Mouse (Mus musculus) gastrocnemius, adult 8-10 months (tissue): ENCODE measurements around the gene Zfp607a. TPM values are rescaled to one million over a fixed set of nuclear protein-coding genes. Genes with fewer than 3 reads are reported as not detected.
"Not testable (repeated sequence)": the region's sequence is repeated elsewhere in the genome, so short reads cannot be mapped to it uniquely, and the experiment has no call there.

ENCODE experiments used
- DNase-seq, 2 experiments: peaks; one replicate each; pipeline ENCODE4 v3.0.0; 2022; ENCODE audit warnings: low spot score in 2 of 2
- total RNA-seq, 4 experiments: library from RNA; stranded (reverse); gene quantifications; 2 replicates each; pipeline ENCODE4 v1.2.4; 2022

Zfp607a gene
- 1 to 10 TPM; 1.7 to 2.9 (median 1.9) TPM for total RNA-seq

DNA sequence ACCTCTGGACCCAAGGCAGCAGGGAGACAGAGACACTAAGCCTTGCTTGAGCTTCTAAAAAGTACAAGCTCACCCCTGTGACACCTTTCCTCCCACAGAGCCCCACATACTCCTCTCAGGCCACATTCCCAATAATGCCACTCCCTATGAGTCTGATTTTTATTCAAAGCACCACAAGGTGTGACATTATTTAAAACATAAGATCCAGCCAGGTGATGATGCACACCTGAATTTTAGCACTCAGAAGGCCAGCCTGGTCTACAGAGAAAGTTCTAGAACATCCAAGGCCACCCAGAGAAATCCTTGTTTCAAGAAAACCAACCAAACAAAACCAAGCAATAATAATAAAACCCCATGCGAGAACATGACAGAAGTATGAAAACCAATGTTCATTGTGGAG lies at the start of gene Zfp607a:
Gene Zfp607a, plus strand, starts transcription at position 301 of the 400 bp plus-strand sequence.
- no peak for DNase-seq

DNA sequence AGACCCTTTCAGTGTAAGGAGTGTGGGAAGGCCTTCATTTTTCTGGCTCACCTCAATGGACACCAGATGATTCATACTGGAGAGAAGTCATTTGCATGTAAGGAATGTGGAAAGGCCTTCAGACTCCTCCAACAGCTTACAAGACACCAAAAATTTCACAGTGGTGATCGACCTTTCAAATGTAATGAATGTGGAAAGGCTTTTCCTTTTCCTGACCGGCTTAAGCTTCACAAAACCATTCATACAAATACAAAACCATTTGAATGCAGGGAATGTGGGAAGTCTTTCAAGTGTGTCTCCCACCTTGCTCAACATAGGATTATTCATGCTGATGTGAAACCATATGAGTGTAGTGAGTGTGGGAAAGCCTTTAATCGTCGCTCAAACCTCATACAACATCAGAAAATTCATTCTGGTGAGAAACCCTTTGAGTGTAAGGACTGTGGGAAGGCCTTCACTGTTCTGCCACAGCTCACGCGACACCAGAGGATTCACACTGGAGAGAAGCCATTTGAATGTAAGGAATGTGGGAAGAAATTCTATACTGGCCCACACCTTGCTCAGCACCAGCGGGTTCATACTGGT lies 38.7 kb upstream of the Zfp607a start:
- DNase-seq: no peak

DNA sequence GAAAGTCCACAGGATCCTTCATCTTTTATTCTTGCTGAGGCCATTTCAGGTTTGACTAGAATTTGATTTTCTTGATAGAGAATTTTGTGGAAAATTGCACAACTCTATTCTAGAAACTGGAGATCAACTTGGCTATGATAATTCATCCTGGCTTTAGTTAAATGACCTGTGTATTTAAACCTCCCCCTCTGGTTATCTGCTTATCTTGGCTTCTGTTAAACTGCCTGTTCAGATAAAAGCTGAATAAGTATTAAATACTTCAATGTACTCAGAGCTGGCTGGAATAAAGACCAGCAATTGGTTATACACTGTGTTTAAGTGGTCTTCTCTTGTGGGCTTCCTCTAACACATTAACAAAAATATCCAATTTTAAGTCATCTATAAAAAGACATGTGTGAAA lies 34.7 kb upstream of the Zfp607a start:
- DNase-seq: no peak

DNA sequence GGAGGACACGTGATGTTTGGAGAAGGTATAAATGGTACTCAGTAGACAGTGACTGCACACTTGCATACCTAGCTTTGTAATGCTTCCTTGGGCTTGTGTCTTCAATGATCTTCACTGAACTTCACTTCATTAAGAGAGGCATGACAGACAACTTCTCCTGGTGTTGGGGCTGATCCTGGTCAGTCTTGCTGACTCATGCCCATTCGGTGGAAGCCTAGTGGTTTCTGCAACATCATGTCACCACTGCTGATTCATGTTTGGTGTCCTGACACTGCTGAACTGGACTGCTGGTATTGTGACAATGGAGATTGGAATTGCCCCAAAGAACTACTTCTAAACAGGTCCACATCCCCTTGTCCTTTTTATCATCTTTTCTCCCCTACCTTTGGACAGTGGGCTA lies 23.2 kb upstream of the Zfp607a start:
- no peak for DNase-seq

DNA sequence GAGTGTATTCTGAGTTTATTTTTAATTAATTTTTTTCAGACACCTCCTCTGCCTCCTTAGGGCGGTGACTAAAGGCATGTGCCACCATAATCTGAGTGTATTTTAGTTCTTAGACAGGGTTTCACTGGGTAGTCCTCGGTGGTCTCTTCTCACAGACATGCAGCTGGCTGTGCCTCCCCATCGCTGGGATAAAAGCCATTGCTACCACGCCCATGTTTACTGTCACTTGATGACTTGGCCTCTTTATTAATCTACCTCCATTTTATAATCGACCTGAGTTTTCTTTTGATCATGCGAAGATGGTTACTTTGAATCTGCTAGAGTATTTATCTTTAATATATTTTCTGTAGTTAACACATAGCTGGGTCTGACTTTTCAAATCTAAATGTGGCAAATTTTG lies 19.4 kb upstream of the Zfp607a start:
- DNase-seq: no peak

DNA sequence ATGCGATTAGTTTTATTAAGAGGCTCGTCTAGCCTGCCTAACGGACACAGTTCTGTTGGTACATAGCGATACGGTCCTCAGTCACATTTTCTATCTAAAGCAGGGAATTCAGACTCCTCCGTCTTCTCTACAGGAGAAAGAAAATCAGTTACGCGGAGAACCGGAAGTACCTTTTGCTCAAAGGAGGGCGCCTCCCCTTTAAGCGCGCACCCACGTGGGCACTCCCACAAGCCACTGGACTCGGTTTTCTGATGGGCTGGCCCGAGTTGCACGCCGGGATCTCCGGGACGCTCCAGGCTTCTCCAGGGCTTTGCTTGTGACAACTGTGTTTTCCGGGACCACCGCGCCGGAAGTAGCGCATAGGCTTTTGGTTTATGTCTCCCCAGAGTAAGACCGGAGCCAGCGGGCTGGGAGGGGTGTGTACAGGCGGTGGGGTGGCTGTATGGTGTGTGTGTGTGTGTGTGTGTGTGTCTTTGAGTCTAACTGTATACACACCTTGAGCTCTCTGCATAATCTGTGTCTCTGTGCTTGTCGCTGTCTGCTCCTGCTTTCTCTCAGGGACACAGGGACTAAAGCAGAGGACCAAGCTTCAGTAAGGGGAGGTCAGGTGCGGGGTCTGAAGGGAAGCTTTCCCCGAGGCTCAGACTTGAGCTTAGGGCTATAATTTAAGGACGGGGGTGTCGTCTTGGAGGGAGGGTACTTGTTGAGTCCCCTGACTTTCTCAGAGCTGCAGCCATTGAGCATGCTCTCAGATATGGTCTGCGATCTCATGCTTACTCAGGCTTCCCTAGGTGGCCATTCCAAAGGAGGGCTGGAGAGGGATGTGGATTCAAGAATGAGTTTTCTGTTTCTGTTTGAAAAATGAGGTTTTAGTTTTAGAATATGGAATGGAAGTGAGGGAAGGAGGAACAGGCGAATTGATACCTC lies 18.7 kb upstream of the Zfp607a start, which contains the start of gene Zfp59:
Gene Zfp59, plus strand, starts transcription at position 285 of the 927 bp plus-strand sequence.
- peak; percentile 70 to 83 for DNase-seq

DNA sequence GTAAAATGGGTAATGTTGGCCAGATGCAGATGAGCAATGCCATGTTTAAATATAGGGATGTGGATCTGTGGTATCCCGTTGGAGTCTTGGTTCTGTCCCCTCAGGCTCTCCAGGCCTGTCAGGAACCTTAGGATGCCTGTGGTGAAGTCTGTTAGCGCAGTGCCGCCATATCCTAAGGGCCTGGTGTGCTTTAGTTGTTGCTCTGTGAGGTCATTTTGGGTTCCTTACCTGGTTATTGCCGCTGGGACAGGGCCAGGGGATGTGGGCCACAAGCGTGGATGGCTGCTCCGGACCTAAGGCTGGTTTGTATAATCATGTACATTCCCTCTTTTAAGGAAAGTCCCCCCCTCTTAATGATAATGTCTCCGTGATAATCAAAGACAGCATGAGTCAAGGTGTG lies 17.7 kb upstream of the Zfp607a start:
- no peak for DNase-seq

DNA sequence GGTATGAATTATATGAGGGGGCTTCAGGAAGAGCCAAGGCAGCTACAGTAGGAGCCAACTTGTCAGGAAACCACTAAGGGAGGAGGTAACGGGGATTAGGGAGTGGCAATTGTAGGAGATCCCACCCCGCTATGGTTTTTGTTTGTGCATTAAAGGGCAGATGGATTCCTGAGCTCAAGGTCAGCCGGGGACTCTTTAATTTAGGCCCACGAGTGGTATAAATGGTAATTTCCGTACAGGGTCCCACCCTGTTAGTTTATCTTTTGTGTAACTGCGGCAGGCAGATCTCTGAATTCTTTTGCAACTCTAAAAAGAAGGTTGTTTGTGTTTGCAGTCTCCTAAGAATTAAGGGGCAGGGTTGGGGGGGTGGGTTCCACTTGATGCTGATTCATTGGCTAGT lies 17.2 kb upstream of the Zfp607a start:
- DNase-seq: no peak

DNA sequence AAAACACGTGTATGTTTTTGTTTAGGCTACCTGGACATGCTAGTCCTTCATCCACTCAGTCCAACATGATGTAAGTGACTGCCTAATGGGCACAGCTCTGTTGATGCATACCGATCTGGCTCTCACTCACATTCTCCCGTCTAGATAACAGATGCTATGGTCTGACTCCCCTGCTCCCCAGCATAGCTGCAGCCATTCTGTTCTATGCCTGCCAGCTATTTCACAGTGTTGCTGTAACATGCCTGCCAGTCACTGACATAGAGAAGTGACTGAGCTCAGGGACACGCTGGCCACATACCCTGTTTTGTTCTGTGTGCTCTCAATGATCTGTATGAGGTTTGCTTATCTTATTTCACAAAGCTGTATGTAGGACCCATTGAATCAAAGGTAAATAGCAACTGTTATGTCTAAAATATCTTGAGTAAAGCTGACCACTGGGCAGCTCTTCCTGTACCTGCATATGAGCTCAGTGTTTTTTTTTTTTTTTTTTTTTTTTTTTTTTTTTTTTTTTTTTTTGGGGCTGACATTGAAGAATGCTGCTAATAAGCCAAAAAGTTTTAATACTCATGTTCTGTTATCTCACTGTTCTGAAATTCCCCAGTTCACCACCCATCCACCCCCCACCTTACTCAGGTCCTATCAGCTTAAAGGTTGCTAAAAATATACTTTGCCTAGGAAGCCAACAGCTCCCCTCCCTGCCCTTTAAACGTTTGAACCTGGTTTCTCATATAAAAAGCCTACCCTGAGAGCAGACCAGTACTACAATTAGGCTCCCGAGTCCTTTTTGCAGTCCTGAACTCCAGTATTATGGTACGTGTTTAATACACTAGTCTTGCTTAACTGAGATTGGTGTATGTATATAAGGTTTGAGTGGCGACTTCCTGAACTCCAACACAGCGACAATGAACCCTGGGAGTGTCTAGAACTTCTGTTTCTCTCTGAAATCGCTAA lies 2.2 kb downstream of the Zfp607a start:
- DNase-seq: no peak

DNA sequence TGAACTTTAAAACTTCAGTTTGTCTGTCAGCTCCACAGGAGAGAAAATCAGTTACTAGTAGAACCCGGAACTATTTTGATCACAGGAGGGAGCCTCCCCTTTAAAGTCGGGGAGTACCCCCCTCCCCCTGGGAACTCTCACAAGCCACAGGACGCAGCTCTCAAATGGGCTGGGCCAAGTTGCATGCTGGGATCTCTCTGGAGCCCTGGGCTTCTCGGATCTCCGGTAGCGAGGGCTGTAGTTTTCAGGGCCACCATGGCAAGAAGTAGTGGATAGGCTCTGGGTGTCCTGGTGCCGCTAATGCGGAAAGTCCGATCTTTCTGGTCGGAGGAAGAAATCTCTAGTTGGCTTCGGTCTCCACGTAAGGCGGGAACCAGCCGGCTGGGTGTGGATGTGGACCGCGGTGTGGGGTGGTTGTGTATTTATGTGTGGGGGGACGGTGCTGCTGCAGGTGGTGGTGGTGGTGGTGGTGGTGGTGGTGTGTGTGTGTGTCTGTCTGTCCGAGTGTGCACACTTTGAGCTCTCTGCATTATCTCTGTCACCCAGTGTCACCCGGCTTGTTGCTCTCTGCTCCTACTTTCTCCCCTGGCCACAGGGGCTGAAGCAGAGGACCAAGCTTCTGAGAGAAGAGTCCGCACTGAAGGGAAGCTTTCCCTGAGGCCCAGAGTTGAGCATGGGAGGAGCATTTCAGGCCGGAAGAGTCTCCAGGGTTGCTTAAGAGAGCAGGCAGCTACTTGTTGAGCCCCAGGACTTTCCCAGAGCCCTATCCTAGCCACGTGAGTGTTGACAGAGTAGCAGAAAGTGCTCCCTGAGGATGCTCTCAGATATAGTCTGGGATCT lies 3.3 kb downstream of the Zfp607a start:
- DNase-seq: peak; percentile 55 to 71

DNA sequence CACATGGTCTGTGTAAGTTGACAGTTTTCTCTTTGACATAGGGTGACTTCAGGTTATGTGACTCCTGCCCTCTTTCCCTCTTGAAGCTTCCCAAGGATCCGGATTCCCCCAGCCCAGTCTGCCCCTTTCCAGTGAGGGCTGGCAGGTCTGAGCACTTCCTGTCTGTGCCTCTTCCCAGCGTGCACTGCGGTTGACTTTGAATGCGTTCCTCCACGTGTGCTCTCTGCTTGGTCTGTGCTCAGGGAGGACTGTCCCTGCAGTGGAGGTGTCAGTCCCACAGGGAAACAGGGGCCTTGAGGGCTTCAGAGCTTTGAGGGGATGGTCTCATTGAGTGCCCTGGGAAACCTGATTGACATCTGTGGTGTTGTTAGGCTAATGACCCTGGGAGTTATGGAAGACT lies 5.3 kb downstream of the Zfp607a start:
- not testable (repeated sequence) for DNase-seq

DNA sequence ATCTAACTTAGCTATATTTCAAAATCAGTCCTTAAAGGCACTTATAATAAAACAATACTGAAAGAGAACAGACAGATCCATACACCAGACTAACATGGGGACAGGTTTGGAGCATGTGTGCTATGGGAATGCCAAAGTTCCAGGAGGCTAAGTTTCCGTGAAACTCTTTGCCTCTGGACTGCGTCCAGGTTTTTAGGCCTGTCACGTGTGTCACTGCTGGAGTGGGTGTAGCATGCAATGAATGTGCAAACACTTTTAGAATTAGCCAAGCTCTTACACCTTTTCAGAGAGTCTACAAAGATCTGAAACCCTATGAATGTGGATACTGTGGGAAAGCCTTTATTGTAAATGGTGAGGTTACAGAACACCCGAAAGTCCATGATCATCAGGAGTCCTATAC lies 24.4 kb downstream of the Zfp607a start:
- no peak for DNase-seq

DNA sequence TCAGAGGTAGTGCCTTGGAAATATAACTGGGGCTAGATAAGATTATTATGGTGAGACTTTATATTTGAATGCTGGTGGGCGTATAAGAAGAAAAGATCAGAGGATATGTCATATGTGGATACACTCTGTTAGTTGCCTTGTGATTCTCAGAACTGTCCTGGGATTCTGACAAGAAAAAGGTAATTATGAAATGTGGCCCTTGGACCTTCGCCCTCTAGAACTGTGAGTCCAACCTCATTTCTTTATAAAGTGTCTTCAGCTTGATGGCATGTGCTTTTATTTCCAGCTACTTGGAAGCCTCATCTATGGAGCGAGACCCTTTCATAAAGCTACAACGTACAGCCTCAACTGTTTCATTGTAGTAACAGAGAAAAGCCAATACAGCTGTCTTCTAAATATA lies 43.3 kb downstream of the Zfp607a start:
- no peak for DNase-seq

DNA sequence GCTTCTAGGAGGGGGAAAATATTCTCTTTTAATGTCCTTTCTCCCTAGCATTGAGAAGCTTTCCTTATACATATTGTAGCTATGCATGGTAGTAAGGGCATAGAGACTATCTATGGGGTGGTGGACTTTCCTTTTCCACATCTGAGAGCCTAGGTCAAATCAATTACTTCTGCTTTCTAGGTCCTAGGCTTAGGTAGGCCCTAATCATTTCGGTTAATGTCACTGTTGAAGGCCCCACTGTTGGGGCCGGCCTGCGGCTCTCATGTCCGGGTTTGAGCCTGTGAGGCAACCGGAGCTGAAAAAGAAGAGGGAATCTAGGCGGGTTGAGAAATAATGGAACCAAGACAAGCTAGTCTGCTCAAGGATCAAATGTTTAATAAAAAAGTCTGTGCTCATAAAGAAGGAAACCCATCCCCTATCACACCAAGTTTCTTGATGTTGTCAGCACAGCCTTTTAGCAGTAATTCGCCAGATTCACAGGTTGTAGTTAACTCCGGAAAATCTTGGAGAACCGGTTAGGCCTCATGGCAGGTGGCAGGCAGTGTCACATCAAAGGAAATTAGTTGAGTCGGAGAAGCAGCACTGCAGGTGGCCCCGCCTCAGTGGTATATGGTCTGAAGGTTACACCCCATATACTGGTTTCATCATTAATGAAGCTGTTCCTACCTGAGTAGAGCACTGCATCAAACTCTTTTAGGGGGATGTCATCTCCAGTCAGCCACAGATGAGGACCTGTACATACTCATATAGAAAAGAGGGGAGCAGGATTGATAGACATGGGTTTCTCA lies 47.9 kb downstream of the Zfp607a start:
- DNase-seq: no peak

DNA sequence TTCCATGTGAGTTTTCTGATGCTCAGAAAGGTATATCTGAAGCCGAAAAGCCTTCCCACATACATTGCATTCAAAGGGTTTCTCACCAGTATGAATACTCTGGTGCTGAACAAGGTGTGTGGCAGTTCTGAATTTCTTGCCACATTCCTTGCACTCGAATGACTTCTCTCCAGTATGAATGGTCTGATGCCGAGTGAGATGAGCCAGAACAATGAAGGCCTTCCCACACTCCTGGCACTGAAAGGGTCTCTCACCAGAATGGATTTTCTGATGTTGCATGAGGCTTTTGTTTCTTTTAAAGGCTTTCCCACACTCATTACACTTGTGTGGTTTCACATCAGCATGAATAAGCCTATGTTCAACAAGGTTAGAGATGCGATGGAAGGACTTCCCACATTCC lies 53.6 kb downstream of the Zfp607a start:
- not testable (repeated sequence) for DNase-seq

DNA sequence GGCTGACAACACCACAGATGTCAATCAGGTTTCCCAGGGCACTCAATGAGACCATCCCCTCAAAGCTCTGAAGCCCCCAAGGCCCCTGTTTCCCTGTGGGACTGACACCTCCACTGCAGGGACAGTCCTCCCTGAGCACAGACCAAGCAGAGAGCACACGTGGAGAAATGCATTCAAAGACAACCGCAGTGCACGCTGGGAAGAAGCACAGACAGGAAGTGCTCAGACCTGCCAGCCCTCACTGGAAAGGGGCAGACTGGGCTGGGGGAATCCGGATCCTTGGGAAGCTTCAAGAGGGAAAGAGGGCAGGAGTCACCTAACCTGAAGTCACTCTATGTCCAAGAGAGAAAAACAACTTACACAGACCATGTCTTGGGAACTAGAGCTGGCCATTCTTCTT lies 69.7 kb downstream of the Zfp607a start:
- not testable (repeated sequence) for DNase-seq

DNA sequence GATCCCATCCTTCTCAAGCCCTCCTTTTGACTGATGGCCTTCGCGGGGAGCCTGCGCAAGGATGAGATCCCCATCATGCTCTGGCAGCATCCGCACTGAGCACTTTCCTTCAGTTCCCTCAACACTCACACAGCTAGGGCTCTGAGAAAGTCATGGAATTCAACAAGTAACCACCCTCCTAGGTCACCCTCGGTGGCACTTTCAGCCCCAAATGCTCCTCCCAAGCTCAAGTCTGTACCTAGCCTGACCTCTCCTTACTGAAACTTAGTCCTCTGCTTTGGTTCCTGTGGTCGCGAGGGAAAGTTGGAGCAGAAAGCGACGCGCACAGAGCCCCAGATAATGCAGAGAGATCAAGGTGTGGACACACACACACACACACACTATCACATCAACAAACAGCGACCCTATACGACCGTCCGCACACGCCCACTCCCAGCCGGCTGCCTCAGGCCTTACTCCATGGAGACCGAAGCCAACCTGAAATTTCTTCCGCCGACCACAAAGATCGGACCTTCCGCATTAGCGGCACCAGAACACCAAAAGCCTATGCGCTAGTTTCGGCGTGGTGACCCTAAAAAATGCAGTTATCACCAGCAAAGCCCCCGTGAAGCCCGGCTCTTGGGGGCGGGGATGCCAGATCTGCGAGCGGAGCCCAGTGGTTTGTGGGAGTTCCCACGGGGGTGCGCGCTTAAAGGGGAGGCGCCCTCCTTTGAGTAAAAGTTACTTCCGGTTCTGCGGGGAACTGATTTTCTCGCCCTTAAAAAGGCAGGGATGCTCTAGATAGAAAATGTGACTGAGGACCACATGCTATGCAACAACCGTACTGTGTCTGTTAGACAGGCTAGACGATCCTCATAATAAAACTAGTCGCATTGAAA lies 71.7 kb downstream of the Zfp607a start, which contains the start of gene Zfp974:
Gene Zfp974, minus strand, starts transcription at position 643 of the 878 bp plus-strand sequence.
- peak; percentile 9 to 10 for DNase-seq
